Mouse (Mus musculus): ENCODE results near the gene Clca3b. TPM values are rescaled to one million over a fixed set of nuclear protein-coding genes. Genes with fewer than 3 reads are reported as not detected.
"Not testable (repeated sequence)": the region's sequence is repeated elsewhere in the genome, so short reads cannot be mapped to it uniquely, and the experiment has no call there.

The Clca3b gene
- polyA plus RNA-seq, 1 experiment from 2014 or later = 0.15 TPM

DNA sequence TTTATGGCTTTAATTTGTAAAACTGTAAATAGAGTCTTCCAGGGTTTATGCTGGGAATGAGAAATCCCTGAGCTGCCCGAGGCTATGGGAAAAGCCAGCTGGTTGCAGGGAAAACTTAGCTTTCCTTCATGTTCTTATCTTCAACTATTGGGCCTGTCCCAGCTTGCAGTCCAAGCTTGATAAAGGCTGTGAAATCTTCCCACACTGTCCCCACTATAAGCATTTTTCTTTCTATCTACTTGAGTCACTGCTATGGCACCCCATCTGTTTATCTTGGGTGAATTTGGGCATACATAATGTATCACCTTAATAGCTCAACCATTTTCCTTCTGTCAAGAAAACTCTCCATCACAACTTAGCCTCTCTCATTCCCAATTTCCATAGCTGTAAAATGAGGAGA is 28.5 kb downstream of the Clca3b start:
- Histone ChIP-seq H3K9me3 (ENCODE audit: control insufficient read depth, low read length) (no peaks in the 10 kb centered on the region), H3K27me3 (ENCODE audit: control insufficient read depth, insufficient read depth, low read depth, low read length) (no peaks in the 10 kb centered on the region), H3K4me2 (ENCODE audit: low read depth, low read length) (no peak overlapping the region), H3K9ac (ENCODE audit: low read length) (no peak overlapping the region), H3K4me3 (ENCODE audit: low read length) (no peak overlapping the region), H3K4me1 (replicated peaks; ENCODE audit: control insufficient read depth, insufficient read depth, low read length) (no peaks in the 10 kb centered on the region), H3K36me3 (ENCODE audit: control insufficient read depth, insufficient read depth, low read length) (no peaks in the 10 kb centered on the region), H3K27ac (ENCODE audit: low read length) (no peak overlapping the region)
- no peak for ATAC-seq (ENCODE audit: low read depth)
- WGBS = 28% methylated on average over 1 of the region's 1 CpGs

DNA sequence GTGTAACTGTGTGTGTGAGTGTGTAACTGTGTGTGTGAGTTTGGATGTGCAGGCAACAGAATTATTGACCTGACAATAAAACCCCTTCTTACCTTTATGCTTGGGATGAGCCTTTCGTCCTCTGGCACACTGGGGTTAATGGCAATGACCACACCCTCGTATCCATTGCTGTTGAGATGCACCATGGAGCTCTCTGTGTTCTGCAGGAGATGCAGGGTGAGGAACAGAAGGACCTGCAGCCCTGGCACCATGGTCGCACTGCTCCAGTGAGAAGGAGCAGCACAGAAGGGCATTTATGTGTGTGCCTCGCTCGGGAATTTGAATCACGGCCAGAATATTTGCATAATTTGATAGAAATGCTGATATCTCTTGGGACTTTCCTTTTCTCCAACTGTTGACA is 29.9 kb downstream of the Clca3b start, which contains the start of gene Clca3a2:
Gene Clca3a2, minus strand, starts transcription at position 276 of the 400 bp plus-strand sequence.
- H3K4me1 ChIP-seq (replicated peaks; ENCODE audit: control insufficient read depth, insufficient read depth, low read length); H3K4me3 ChIP-seq (ENCODE audit: low read length); H3K9me3 ChIP-seq (ENCODE audit: control insufficient read depth, low read length); ATAC-seq (ENCODE audit: low read depth); H3K27ac ChIP-seq (ENCODE audit: low read length); H3K36me3 ChIP-seq (ENCODE audit: control insufficient read depth, insufficient read depth, low read length); H3K27me3 ChIP-seq (ENCODE audit: control insufficient read depth, insufficient read depth, low read depth, low read length); H3K9ac ChIP-seq (ENCODE audit: low read length); H3K4me2 ChIP-seq (ENCODE audit: low read depth, low read length): not testable (repeated sequence)
- WGBS = 57% methylated on average over 4 of the region's 6 CpGs

DNA sequence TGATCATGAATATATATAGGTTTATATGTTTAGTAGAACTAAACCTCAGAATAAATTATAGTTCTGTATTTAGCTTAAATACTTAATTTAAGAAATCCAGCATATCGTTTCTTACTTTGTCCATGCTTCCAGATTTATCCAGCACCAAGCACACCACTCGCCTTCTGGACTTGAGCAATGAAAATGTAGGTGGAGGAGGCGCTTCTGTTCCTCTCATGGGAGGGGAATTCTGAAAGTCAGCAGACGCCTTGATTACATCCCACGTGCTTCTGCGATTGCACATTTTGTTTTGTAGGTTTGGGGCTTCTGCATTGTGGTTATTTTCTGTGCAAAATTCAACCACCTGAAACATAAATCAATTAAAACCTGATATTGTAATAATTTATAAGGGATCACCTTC is 35.8 kb downstream of the Clca3b start:
- not testable (repeated sequence) for H3K4me3 ChIP-seq (ENCODE audit: low read length); H3K4me2 ChIP-seq (ENCODE audit: low read depth, low read length); H3K27ac ChIP-seq (ENCODE audit: low read length); H3K9ac ChIP-seq (ENCODE audit: low read length); ATAC-seq (ENCODE audit: low read depth); H3K36me3 ChIP-seq (ENCODE audit: control insufficient read depth, insufficient read depth, low read length); H3K4me1 ChIP-seq (replicated peaks; ENCODE audit: control insufficient read depth, insufficient read depth, low read length); H3K9me3 ChIP-seq (ENCODE audit: control insufficient read depth, low read length); H3K27me3 ChIP-seq (ENCODE audit: control insufficient read depth, insufficient read depth, low read depth, low read length)
- 91% methylated on average over 6 of the region's 6 CpGs for WGBS

DNA sequence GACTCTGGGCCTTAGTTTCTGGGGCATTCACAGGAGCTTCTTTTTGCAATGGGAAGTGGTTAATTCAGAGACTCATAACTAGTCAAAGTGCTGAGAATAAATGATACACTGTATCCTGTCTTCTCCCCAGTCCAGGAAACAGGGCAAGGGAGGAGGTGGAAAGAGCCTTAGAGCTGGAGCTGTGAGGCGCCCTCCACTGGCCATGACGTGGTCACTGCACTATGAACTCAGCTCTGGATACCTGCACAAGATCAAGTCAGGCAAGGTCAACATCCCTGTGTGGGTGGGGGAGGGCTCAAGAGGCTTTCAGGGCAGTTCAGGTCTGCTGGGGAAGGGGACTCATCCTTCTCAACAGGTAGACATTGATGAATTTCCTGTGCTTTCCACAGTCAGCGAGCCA is 37.3 kb downstream of the Clca3b start:
- Histone ChIP-seq H3K36me3 (ENCODE audit: control insufficient read depth, insufficient read depth, low read length) (no peaks in the 10 kb centered on the region), H3K4me3 (ENCODE audit: low read length) (no peak overlapping the region), H3K27me3 (ENCODE audit: control insufficient read depth, insufficient read depth, low read depth, low read length) (no peaks in the 10 kb centered on the region), H3K9me3 (ENCODE audit: control insufficient read depth, low read length) (no peaks in the 10 kb centered on the region), H3K27ac (ENCODE audit: low read length) (no peak overlapping the region), H3K9ac (ENCODE audit: low read length) (no peak overlapping the region), H3K4me1 (replicated peaks; ENCODE audit: control insufficient read depth, insufficient read depth, low read length) (no peaks in the 10 kb centered on the region), H3K4me2 (ENCODE audit: low read depth, low read length) (no peak overlapping the region)
- WGBS = 29% methylated on average over 3 of the region's 3 CpGs
- no peak for ATAC-seq (ENCODE audit: low read depth)

DNA sequence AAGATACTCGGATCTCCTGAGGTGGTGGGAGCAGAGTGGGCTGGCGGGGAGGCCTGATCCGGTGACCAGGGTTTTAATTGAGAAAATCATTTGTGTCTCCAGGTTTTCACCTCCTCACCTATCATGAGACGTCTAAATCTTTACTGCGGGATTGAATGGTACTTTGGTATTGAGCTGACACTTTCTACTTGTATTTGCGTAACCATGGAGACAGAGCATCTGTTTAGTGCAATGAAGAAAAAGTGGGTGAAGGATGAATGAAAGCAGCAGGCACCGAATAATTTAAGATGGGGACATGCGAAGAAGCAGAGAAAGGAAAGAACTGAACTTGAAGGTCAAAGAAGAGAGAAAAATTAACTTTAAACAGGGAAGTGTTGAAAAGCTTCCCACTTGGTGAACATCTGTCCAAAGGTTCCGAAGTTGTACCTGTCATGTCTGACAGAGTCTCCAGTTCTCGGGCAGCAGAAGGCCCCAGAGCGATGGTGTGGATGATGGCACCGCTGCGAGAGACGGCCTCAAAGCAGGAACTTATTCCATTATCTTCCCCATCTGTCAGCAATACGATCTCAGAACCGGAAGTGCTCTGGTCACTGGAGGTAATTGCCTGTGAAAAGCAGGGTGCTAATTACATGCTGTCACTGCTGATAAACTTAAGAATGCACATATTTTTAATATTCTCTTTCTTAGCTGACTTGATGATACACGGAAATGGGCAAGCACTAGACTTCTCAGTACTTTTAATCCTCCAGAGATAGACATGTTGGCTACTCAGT is 40.8 kb downstream of the Clca3b start:
- H3K27me3 ChIP-seq (ENCODE audit: control insufficient read depth, insufficient read depth, low read depth, low read length); H3K36me3 ChIP-seq (ENCODE audit: control insufficient read depth, insufficient read depth, low read length); H3K4me3 ChIP-seq (ENCODE audit: low read length); H3K9me3 ChIP-seq (ENCODE audit: control insufficient read depth, low read length); H3K27ac ChIP-seq (ENCODE audit: low read length); H3K9ac ChIP-seq (ENCODE audit: low read length); H3K4me2 ChIP-seq (ENCODE audit: low read depth, low read length); H3K4me1 ChIP-seq (replicated peaks; ENCODE audit: control insufficient read depth, insufficient read depth, low read length); ATAC-seq (ENCODE audit: low read depth): not testable (repeated sequence)
- 42% methylated on average over 13 of the region's 17 CpGs for WGBS

DNA sequence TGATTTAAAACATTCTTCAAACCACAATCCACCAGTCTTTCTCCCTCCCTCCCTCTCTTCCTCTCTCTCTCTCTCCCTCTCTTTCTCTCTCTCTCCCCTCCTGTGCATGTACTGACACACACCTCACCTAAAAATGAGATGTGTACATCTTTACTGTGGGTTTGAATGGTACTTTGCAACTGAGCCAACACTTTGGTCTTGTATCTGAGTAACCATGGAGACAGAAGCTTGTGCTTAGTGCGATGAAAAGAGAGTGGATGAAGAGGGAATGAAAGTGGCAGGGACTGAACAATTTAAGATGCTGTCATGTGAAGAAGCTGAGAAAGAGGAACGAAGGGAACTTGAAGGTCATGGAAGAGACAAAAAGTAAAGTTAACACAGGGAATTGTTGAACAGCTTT is 42.5 kb downstream of the Clca3b start:
- not testable (repeated sequence) for H3K27me3 ChIP-seq (ENCODE audit: control insufficient read depth, insufficient read depth, low read depth, low read length); H3K4me2 ChIP-seq (ENCODE audit: low read depth, low read length); H3K36me3 ChIP-seq (ENCODE audit: control insufficient read depth, insufficient read depth, low read length); H3K4me3 ChIP-seq (ENCODE audit: low read length); H3K4me1 ChIP-seq (replicated peaks; ENCODE audit: control insufficient read depth, insufficient read depth, low read length); ATAC-seq (ENCODE audit: low read depth); H3K9me3 ChIP-seq (ENCODE audit: control insufficient read depth, low read length); H3K9ac ChIP-seq (ENCODE audit: low read length); H3K27ac ChIP-seq (ENCODE audit: low read length)
- 22% methylated on average over 2 of the region's 2 CpGs for WGBS

DNA sequence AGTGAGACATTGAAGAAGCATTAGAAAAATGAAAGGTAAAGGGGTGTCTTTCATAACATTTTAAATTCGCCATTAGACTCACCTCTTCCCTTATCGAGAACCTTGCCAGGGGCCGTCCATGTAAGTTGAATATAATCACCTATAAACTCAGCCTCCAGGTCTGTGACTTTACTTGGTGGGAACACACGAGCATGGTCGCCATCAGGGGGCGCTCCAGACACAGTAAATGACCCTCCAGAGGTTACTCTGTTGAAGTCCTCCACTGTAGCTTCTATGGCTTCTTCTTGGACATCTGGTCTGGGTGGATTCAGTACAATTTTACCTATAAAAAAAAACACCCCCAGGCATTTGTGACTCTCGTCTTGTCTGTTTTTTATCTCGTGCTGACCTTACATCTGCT is 47.3 kb downstream of the Clca3b start:
- H3K27ac ChIP-seq (ENCODE audit: low read length) = no peak overlapping the region
- H3K9me3 ChIP-seq (ENCODE audit: control insufficient read depth, low read length) = no peaks in the 10 kb centered on the region
- no peak for ATAC-seq (ENCODE audit: low read depth)
- H3K36me3 ChIP-seq (ENCODE audit: control insufficient read depth, insufficient read depth, low read length) = no peaks in the 10 kb centered on the region
- no peak overlapping the region for H3K4me3 ChIP-seq (ENCODE audit: low read length)
- no peaks in the 10 kb centered on the region for H3K4me1 ChIP-seq (replicated peaks; ENCODE audit: control insufficient read depth, insufficient read depth, low read length)
- H3K27me3 ChIP-seq (ENCODE audit: control insufficient read depth, insufficient read depth, low read depth, low read length) = no peaks in the 10 kb centered on the region
- H3K9ac ChIP-seq (ENCODE audit: low read length) = no peak overlapping the region
- no peak overlapping the region for H3K4me2 ChIP-seq (ENCODE audit: low read depth, low read length)
- WGBS = 36% methylated on average over 8 of the region's 8 CpGs

DNA sequence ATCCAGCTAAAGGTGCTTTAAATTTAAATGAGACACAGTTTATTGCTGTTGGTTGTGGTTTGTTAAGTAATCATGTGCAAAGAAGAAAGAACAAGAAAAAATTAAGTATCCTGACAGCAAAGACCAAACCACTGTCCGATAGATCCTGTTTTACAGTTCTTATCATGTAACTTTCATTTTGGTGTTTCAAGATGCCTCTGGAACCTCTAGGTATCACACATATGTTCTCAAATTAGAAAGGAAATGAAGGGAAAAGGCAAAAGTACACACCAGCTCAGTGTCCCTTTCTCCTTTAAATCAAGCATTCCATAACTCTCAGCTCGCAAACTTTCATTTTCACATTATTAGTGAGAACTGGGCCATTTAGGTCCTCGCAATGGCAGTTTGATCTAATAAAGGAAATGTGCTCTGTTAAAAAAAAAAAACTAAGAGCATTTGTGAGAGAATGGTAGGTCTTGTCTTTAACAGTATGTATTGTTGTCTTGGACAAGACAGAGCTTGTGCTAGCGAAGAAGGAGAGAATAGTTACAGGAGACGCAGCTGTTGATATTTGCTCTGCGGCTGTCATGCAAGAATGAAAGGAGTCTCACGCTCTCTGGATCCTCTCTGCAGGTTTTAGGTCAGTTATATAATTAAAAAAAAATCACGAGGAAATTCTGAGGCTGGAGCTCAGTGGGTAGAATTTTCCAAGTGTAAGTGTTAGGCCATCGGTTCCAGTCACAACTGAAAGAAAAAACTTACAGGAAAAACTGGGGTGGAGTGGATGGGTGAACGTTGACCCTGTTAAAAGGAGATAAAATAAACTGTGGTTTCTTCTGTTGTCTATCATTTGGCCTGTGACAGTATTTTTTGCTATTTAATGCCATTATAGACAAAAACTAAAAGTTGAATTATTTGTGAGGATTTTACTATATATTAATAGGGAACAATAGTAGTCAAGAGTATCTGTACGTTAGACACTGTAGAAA is 63.7 kb downstream of the Clca3b start:
- no peaks in the 10 kb centered on the region for H3K27me3 ChIP-seq (ENCODE audit: control insufficient read depth, insufficient read depth, low read depth, low read length)
- no peak overlapping the region for H3K27ac ChIP-seq (ENCODE audit: low read length)
- no peaks in the 10 kb centered on the region for H3K36me3 ChIP-seq (ENCODE audit: control insufficient read depth, insufficient read depth, low read length)
- no peaks in the 10 kb centered on the region for H3K9me3 ChIP-seq (ENCODE audit: control insufficient read depth, low read length)
- H3K4me1 ChIP-seq (replicated peaks; ENCODE audit: control insufficient read depth, insufficient read depth, low read length) = no peaks in the 10 kb centered on the region
- H3K4me2 ChIP-seq (ENCODE audit: low read depth, low read length) = no peak overlapping the region
- H3K4me3 ChIP-seq (ENCODE audit: low read length) = no peak overlapping the region
- 69% methylated on average over 11 of the region's 11 CpGs for WGBS
- no peak for ATAC-seq (ENCODE audit: low read depth)
- H3K9ac ChIP-seq (ENCODE audit: low read length) = no peak overlapping the region

Data from lung, embryonic 16.5 days (tissue).